ENCODE assay signal across 22 mouse cellular contexts in the genomic region with DNA sequence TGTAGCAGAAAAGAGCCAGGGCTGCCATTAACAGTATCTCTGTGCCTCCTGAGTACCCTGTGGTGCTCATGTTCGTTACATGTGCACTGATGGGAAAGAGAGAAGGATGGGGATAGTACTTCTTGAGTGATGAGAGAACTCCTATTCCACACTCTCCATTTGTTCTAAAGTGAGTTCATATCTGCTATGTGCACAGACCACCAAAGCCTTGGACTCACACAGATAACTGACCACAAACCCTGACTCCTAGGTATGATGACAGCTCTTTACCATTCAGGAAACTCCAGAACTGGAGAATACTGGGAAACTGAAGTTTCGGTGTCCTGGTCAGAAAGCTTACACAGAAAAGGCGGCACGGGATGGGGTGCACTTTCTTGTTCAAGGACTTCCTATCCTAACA. TPM values are rescaled to one million over a fixed set of nuclear protein-coding genes. Genes with fewer than 3 reads are reported as not detected.
DNase-seq lines count a peak whose midpoint lies in the region; ATAC-seq lines count a peak whose summit lies in the region.
"Had no signal": no experiment of that assay in that cellular context is flagged by ENCODE, and none has a peak within 500 bp of the region (broad histone marks: within the 10 kb centered on the region; RNA-seq: fewer than 3 reads in every experiment).

No protein-coding gene starts in this region.

- no peaks in the 10 kb centered on the region for H3K36me3 ChIP-seq in megakaryocyte, embryonic 14.5 days (replicated peaks; ENCODE audit: low read length)
- H3K36me3 ChIP-seq: embryonic facial prominence, embryonic 10.5 days; embryonic facial prominence, embryonic 12.5 days; forebrain, embryonic 15.5 days; G1E had no signal

- H3K4me1 ChIP-seq in megakaryocyte, embryonic 14.5 days = peaks cover 76% of the 10 kb centered on the region
- H3K4me1 ChIP-seq: embryonic facial prominence, embryonic 10.5 days; embryonic facial prominence, embryonic 12.5 days; forebrain, embryonic 13.5 days; forebrain, embryonic 15.5 days had no signal

- DNase-seq in MEL-GATA-1-ER (ENCODE audit: extremely low read depth, low read depth) = peak; percentile 67
- DNase-seq in cerebellum, adult 8-10 months = no peak
- no peak for DNase-seq in heart, postnatal 25 days (ENCODE audit: low spot score)
- DNase-seq: adrenal gland, adult 2 months; adrenal gland, postnatal 10 days; adrenal gland, postnatal 25 days; B cell, adult 2 months; cerebellum, adult 11 months; cerebellum, adult 2 months; cerebellum, adult 9-11 months; cerebellum, postnatal 36 days; forebrain, postnatal 0 days had no signal

- no peaks in the 10 kb centered on the region for H3K27me3 ChIP-seq in megakaryocyte, embryonic 14.5 days (replicated peaks)
- H3K27me3 ChIP-seq: CH12.LX; embryonic facial prominence, embryonic 12.5 days; forebrain, embryonic 13.5 days; forebrain, embryonic 15.5 days had no signal

- H3K9me3 ChIP-seq in megakaryocyte, embryonic 14.5 days = no peaks in the 10 kb centered on the region
- H3K9me3 ChIP-seq: embryonic facial prominence, embryonic 10.5 days; embryonic facial prominence, embryonic 12.5 days; forebrain, embryonic 13.5 days; forebrain, embryonic 15.5 days; G1E had no signal

- H3K4me3 ChIP-seq in megakaryocyte, embryonic 14.5 days (replicated peaks) = peak overlapping the region; percentile 59
- H3K4me3 ChIP-seq: embryonic facial prominence, embryonic 10.5 days; embryonic facial prominence, embryonic 12.5 days; forebrain, embryonic 13.5 days; forebrain, embryonic 15.5 days had no signal

- intact Hi-C loops in heart, postnatal 25 days (cut with DNase I) = no loop called here

- no peak for ATAC-seq in megakaryocyte, adult 5-6 weeks (ENCODE audit: poor library complexity, severe bottlenecking)
- ATAC-seq in megakaryocyte progenitor cell, adult 5-6 weeks (replicated peaks; ENCODE audit: poor library complexity) = peak; percentile 40; the same call in 1 of the 2 replicates
- ATAC-seq: CD4-positive, CD25-positive, alpha-beta regulatory T cell, adult 4 months; forebrain, embryonic 13.5 days; forebrain, embryonic 15.5 days; forebrain, postnatal 0 days had no signal

RNA-seq across cellular contexts. Expression of gene Prune2, which starts 25.8 kb away (rescaled TPM):
- 0.47 and 1.2 TPM in 2 replicates for polyA plus RNA-seq in megakaryocyte, embryonic 14.5 days (2012; ENCODE audit: insufficient read depth, low replicate concordance)
- 1.6 and 3.2 TPM in 2 replicates for total RNA-seq in megakaryocyte, adult 5-6 weeks (2015)
- 2.0 and 3.4 TPM in 2 replicates for total RNA-seq in megakaryocyte, adult 5-6 weeks (2017)
- 0.46 and 1.8 TPM in 2 replicates for total RNA-seq in megakaryocyte progenitor cell, adult 5-6 weeks (2015)
- total RNA-seq in megakaryocyte progenitor cell, adult 5-6 weeks (2017) = 0.12 and 0.68 TPM in 2 replicates
- 10 to 100 TPM; 29.0 to 32.9 TPM for total RNA-seq in heart, postnatal 25 days (2021)
- polyA plus RNA-seq: G1E had no signal

Comparison
In these comparisons a context has a peak if more than half of its experiments do, and no peak if none do; other contexts are left out.
1. RNA of gene Prune2, which starts 25.8 kb away (total RNA-seq): 29.0 to 32.9 TPM in heart, postnatal 25 days; 1.6 to 3.4 TPM in megakaryocyte, adult 5-6 weeks and 0.12 to 1.8 TPM in megakaryocyte progenitor cell, adult 5-6 weeks; every median in the first group is over 4 times any median in the second.